Mouse (Mus musculus) embryo, embryonic 11 days (tissue): ENCODE data around the gene Paxip1.

Source experiments
- DNase-seq: peaks from one replicate; pipeline ENCODE4 v3.0.0-alpha.2; 2015

Gene Paxip1

DNA sequence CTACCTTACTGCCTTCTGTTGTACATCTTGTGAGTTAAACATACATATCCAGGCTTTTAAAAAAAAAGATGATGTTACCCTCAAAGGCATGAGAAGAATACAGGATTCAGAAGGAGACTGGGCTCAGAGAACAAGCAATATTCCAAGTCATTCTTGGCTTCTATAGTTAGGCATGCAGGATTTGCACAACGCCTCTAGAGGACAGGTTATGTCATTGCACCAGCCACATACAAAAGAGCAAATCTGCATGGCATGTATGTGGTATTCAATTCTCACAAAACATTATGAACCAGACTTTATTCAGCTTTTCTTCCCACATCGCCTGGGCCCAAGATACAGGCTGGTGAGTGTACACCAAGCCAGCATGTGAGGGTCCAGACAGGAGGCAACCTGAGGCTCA lies 67.0 kb downstream of the Paxip1 start:
- no peak for DNase-seq

DNA sequence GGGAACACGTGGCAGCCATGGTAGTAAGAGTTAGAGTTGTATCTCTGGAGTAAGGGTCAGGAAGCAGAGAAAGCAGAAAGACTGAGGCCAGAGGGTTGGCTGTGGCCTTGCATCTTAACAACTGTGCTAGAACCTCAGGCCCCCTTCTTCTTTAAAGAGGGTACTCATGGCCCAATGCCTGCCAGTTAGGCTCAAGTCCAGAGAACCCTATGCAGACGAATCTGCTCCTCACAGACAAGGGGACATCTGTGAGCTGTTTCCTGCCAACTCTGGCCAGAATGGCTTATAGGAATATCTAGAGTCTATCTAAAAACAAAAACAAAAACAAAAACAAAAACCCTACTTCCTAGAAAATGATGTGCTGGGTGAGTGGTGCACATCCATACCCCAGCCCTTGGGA lies 72.2 kb downstream of the Paxip1 start:
- no peak for DNase-seq

DNA sequence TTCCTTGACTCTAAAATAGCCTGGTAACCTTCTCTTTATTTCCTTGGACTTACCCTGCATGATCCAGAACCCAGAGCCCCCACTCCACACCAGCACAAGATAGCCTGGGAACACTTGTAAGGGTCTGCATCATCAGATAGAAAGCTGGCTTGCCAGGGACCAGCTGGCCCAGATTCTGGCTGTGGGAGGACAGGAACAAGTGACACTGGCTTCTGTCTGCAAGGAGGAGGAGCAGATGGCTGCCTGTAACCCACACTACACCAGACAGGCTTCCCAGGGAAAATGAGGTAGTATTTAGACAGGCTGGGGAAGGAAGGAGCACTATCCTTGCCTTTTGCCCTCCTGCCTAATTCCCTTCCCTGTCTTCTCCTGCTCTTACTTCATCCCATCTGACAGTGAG lies 74.2 kb downstream of the Paxip1 start:
- no peak for DNase-seq

DNA sequence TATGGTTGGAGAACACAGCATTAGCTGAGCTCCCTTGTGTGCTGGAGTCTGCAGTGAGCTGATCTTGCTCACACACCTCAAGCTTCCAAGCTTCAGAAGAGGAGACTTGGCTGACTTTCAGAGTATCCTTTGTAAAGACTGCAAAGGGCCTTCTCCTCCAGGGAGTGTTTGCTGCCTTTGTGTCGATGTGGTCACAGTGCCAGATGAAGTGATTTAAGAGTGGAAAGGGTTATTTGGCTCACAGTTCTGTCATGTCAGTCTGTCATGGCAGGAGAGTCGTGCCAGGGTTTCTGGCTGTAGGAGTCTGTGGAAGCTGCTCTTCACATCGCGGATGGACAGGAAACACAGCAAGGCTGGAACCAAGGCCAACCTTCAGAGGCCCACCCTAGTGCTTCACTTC lies 75.5 kb downstream of the Paxip1 start:
- no peak for DNase-seq

DNA sequence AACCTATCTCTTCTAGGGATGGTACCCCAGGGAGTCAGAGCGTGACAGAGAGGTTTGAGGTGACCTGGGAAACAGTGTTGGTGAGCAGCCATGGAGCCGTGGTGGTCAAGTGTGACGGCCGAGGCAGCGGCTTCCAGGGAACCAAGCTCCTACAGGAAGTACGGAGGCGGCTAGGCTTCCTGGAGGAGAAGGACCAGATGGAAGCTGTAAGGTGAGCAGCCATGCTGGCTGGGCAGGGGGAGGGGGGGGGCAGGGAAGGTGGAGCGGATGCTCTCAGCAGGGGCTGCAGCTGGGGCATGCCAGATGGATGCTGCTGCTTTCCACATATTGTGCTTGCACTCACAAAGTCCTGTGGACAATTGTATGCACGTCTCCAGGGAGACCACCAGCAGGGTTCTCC lies 77.1 kb downstream of the Paxip1 start:
- peak; percentile 23 for DNase-seq

DNA sequence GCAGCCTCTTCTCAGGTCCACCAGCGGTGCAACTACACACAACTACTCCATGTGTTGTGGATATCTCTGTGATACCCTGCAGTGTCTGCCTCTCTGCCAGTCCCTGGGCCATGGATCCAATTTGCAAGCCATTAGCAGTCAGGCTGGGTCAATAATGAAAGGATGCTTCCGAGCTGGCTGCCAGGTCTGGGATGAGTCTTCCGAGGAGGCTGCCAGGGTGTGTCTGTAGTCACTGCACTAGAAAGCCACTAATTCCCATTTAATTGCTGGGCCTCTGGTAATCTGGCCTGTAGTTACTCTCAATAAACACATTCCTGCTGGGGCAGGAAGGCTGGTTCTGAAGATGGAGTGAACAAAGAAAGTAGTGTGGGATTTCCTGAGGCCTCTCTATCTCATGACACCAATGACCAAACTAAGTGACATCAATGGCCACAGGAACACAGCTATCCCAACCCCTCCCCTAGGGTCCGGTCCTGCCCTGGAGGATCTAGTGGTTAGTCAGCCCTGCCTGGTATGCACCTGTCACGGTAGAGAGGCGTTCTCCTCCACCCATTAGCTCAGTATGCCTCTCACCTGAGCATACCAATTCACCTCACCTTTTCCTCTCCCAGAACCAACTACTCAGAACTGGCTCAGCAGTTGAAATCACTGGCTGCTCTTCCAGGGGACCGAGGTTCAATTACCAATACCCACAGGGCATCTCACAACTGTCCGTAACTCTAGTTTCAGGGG lies 79.9 kb downstream of the Paxip1 start:
- no peak for DNase-seq

DNA sequence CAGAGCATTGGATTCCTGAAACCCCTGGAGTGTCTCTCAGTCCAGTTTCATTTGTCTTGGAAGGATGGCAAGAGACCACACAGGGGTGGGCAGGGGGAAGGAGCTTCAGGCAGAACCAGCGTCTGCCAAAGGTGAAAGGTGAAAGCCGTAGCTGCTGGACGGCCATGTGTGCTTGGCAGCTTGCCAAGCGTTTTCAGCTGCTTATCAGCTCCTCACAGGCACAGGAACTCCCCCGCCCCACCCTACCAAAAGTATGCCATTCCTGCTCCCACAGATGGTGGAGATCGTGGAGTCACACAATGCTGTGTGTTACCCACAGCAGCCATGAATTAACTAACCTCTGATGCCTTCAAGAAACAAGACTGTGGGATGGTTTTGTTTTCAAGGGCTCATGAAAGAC lies 83.3 kb downstream of the Paxip1 start:
- DNase-seq: peak; percentile 47

DNA sequence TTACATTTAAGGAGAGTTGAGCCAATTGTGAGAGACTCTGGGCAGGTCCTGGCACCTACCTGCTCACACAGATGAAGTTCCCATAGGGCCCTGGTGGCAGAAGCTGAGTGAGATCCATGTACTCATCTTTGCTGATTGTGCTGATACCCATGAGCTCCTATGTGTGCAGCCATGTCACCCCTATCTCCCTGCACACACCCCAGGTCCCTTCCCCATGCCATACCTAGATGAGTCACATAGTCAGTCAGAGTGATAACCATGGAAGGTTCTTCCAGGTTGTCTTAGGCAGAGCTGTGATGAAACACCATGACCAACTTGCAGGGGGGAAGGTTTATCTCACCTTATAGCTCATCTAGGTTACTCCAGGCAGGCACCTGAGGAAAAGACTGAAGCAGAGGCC lies 84.2 kb downstream of the Paxip1 start:
- DNase-seq: no peak

DNA sequence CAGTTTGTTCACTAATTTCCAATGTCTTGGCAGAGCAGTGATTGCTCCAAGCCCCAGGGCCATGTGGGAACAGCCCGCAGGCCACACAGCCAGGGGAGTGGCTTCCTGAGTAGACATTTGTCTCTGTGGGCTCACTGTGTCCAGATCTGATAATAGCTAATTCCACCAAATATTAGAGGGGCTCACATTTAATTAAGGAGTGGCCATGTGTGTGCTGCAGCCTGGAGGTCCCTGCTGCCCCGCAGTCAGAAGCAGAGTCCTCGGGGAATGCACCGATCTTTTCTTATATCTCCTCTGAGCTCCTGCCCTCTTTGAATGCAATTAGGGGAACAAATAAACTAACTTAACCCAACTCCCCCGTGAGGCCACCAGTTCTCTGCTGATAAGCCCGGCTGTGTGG lies 84.9 kb downstream of the Paxip1 start:
- no peak for DNase-seq

DNA sequence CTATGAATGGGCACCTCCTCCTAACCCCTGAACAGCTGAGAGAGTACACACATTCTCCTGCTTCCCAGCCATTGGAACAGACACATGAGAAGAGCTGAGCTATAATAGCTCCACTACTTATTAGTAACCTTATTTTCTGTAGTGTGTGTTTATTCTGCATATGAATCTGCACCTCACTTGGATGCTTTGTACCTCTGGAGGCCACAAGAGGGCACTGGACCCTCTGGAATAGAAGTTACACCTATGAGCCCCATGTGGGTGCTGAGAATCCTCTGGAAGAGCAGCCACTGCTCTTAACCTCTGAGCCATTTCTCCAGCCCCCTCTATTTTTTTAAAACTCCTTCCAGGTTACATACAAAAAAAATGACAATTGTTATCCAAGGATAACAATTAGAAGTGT lies 86.5 kb downstream of the Paxip1 start:
- DNase-seq: no peak

DNA sequence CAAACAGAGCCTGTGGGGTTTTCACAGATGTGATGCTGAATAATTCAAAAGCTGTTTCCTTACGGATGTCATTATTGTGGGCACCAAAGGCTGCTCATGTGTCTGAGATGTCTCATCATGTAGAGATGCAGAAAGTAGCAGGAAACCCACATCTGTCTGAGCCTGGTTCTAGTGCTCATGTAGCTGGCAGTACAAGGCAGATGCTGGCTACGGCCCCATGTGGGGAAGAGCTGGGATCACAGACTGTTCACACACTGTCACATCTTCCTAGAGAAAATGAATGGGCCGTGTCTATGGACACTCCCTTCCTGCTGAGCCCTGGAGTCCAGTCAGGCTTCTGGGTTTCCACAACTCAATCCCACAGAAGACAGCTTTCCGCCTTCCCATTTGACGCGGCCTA lies 89.0 kb downstream of the Paxip1 start:
- DNase-seq: no peak
